Mouse (Mus musculus) left cerebral cortex, postnatal 10 days (tissue): ENCODE results near the gene Ssbp2. TPM values are rescaled to one million over a fixed set of nuclear protein-coding genes. Genes with fewer than 3 reads are reported as not detected.

Experiments
- DNase-seq, 2 experiments: peaks; one replicate each; pipeline ENCODE4 v3.0.0; 2021 to 2022; ENCODE audit warnings: low spot score in 2 of 2, mixed read lengths in 1 of 2; ENCODE audit errors: extremely low spot score in 1 of 2
- intact Hi-C: fragments of 180-260 bp; cut with DNase I; formaldehyde crosslinking; loops from one replicate; pipeline ENCODE4 v1.15.1; 2025
- total RNA-seq, 2 experiments: library from RNA; stranded (reverse); gene quantifications; 2 replicates each; pipeline ENCODE4 v1.2.3; 2021

The Ssbp2 gene
- total RNA-seq, 2 experiments from 2014 or later: 177 to 178 TPM

- intact Hi-C loops: loop anchor here (10.0 kb wide), 1 partner anchor 233 kb away; the partner anchor contains the start of gene Atg10
- DNase-seq: no peak
These were observed 2.1 kb upstream of the Ssbp2 start for GRCm38 (mm10) chr13:91457974-91458373.

- intact Hi-C loops: loop anchor here (10.0 kb wide), 1 partner anchor 235 kb away; the partner anchor contains the start of gene Atg10
- DNase-seq: no peak
These were observed 594 bp upstream of the Ssbp2 start for GRCm38 (mm10) chr13:91459489-91459888.

GRCm38 (mm10) chr13:91460621-91461284, 670 bp downstream of the Ssbp2 start:
- intact Hi-C loops: loop anchor here (1.0 to 10.0 kb wide), 4 partner anchors 89 to 493 kb away; no protein-coding TSS in a partner anchor
- DNase-seq: peak; percentile 99

GRCm38 (mm10) chr13:91461299-91461698, 1.2 kb downstream of the Ssbp2 start:
- DNase-seq: no peak
- intact Hi-C loops: loop anchor here (5.0 to 10.0 kb wide), 3 partner anchors 236 to 494 kb away; no protein-coding TSS in a partner anchor

GRCm38 (mm10) chr13:91461711-91462351, 1.7 kb downstream of the Ssbp2 start:
- peak in 1 of 2 experiments; percentile 74 for DNase-seq
- intact Hi-C loops: loop anchor here (2.0 to 10.0 kb wide), 4 partner anchors 175 to 495 kb away; no protein-coding TSS in a partner anchor

- no peak for DNase-seq
- intact Hi-C loops: loop anchor here (2.0 to 10.0 kb wide), 4 partner anchors 174 to 495 kb away; no protein-coding TSS in a partner anchor
These were observed 2.3 kb downstream of the Ssbp2 start for GRCm38 (mm10) chr13:91462395-91462794.

- intact Hi-C loops: loop anchor here (2.0 to 10.0 kb wide), 4 partner anchors 174 to 496 kb away; no protein-coding TSS in a partner anchor
- no peak for DNase-seq
These were observed 2.9 kb downstream of the Ssbp2 start for GRCm38 (mm10) chr13:91462893-91463481.

GRCm38 (mm10) chr13:91465002-91465715, 5.1 kb downstream of the Ssbp2 start:
- no peak for DNase-seq
- intact Hi-C loops: loop anchor here (10.0 kb wide), 1 partner anchor 420 kb away; no protein-coding TSS in a partner anchor

- intact Hi-C loops: no loop called here
- DNase-seq: no peak
These were observed 11.5 kb downstream of the Ssbp2 start for GRCm38 (mm10) chr13:91471566-91471965.

GRCm38 (mm10) chr13:91471980-91472379, 11.9 kb downstream of the Ssbp2 start:
- no peak for DNase-seq
- intact Hi-C loops: no loop called here

- intact Hi-C loops: no loop called here
- DNase-seq: peak in 1 of 2 experiments; percentile 28
These were observed 13.4 kb downstream of the Ssbp2 start for GRCm38 (mm10) chr13:91473527-91473926.

- intact Hi-C loops: no loop called here
- no peak for DNase-seq
These were observed 13.9 kb downstream of the Ssbp2 start for GRCm38 (mm10) chr13:91474027-91474426.

- intact Hi-C loops: no loop called here
- no peak for DNase-seq
These were observed 15.8 kb downstream of the Ssbp2 start for GRCm38 (mm10) chr13:91475888-91476287.

GRCm38 (mm10) chr13:91476596-91477100, 16.6 kb downstream of the Ssbp2 start:
- intact Hi-C loops: no loop called here
- DNase-seq: no peak

- intact Hi-C loops: no loop called here
- peak; percentile 53 to 55 for DNase-seq
These were observed 17.9 kb downstream of the Ssbp2 start for GRCm38 (mm10) chr13:91478011-91478410.

- intact Hi-C loops: no loop called here
- DNase-seq: no peak
These were observed 24.2 kb downstream of the Ssbp2 start for GRCm38 (mm10) chr13:91484303-91484702.

GRCm38 (mm10) chr13:91492133-91492532, 32.0 kb downstream of the Ssbp2 start:
- DNase-seq: no peak
- intact Hi-C loops: no loop called here

- intact Hi-C loops: no loop called here
- DNase-seq: no peak
These were observed 37.0 kb downstream of the Ssbp2 start for GRCm38 (mm10) chr13:91497055-91497454.

GRCm38 (mm10) chr13:91501735-91502134, 41.7 kb downstream of the Ssbp2 start:
- no peak for DNase-seq
- intact Hi-C loops: no loop called here
